Mouse (Mus musculus) cerebellum, postnatal 25 days (tissue): Measurements from ENCODE around the gene Pon3.
A peak's percentile ranks its signal among the peaks of the same experiment; 100 is the strongest.

Experiments
- DNase-seq, 2 experiments: peaks; one replicate each; pipeline ENCODE4 v3.0.0; 2021; ENCODE audit warnings: mixed read lengths in 2 of 2

Pon3 gene

GRCm38 (mm10) chr6:5255722-5256451, at the start of gene Pon3:
Gene Pon3, minus strand, starts transcription at chr6:5256286.
- peak in 1 of 2 experiments; percentile 10 for DNase-seq

- no peak for DNase-seq
Measured at GRCm38 (mm10) chr6:5304956-5305355, 48.9 kb upstream of the Pon3 start.

- DNase-seq, result no peak
Measured at GRCm38 (mm10) chr6:5300629-5301028, 44.5 kb upstream of the Pon3 start.

- DNase-seq, result no peak
Measured at GRCm38 (mm10) chr6:5299561-5299960, 43.5 kb upstream of the Pon3 start.

- DNase-seq, result peak; percentile 52 to 68
Measured at GRCm38 (mm10) chr6:5298092-5298554, 42.0 kb upstream of the Pon3 start, which contains the start of gene Pon2. Gene Pon2, minus strand, starts transcription at chr6:5298455.

GRCm38 (mm10) chr6:5297321-5298091, 41.4 kb upstream of the Pon3 start:
- peak in 1 of 2 experiments; percentile 17 for DNase-seq

- DNase-seq, result no peak
Measured at GRCm38 (mm10) chr6:5296067-5296466, 40.0 kb upstream of the Pon3 start.

- no peak for DNase-seq
Measured at GRCm38 (mm10) chr6:5294659-5295449, 38.8 kb upstream of the Pon3 start.

- no peak for DNase-seq
Measured at GRCm38 (mm10) chr6:5292841-5293240, 36.8 kb upstream of the Pon3 start.

- no peak for DNase-seq
Measured at GRCm38 (mm10) chr6:5291450-5291849, 35.4 kb upstream of the Pon3 start.

- DNase-seq, result no peak
Measured at GRCm38 (mm10) chr6:5287919-5288318, 31.8 kb upstream of the Pon3 start.

GRCm38 (mm10) chr6:5287392-5287791, 31.3 kb upstream of the Pon3 start:
- no peak for DNase-seq

- DNase-seq, result no peak
Measured at GRCm38 (mm10) chr6:5282418-5282817, 26.3 kb upstream of the Pon3 start.

GRCm38 (mm10) chr6:5280576-5281305, 24.7 kb upstream of the Pon3 start:
- DNase-seq, result no peak

- no peak for DNase-seq
Measured at GRCm38 (mm10) chr6:5277972-5278371, 21.9 kb upstream of the Pon3 start.

- no peak for DNase-seq
Measured at GRCm38 (mm10) chr6:5269641-5270040, 13.6 kb upstream of the Pon3 start.

GRCm38 (mm10) chr6:5264793-5265192, 8.7 kb upstream of the Pon3 start:
- DNase-seq, result no peak

GRCm38 (mm10) chr6:5263250-5263999, 7.3 kb upstream of the Pon3 start:
- no peak for DNase-seq

- DNase-seq, result no peak
Measured at GRCm38 (mm10) chr6:5262322-5263249, 6.5 kb upstream of the Pon3 start.

- DNase-seq, result no peak
Measured at GRCm38 (mm10) chr6:5255291-5255690, 795 bp downstream of the Pon3 start.

GRCm38 (mm10) chr6:5254869-5255268, 1.2 kb downstream of the Pon3 start:
- DNase-seq, result no peak
